Mouse (Mus musculus): ENCODE measurements around the gene Vamp8. TPM values are rescaled to one million over a fixed set of nuclear protein-coding genes. Genes with fewer than 3 reads are reported as not detected.

The Vamp8 gene
- total RNA-seq, 2 experiments from 2014 or later = 48.5 to 50.0 TPM

DNA sequence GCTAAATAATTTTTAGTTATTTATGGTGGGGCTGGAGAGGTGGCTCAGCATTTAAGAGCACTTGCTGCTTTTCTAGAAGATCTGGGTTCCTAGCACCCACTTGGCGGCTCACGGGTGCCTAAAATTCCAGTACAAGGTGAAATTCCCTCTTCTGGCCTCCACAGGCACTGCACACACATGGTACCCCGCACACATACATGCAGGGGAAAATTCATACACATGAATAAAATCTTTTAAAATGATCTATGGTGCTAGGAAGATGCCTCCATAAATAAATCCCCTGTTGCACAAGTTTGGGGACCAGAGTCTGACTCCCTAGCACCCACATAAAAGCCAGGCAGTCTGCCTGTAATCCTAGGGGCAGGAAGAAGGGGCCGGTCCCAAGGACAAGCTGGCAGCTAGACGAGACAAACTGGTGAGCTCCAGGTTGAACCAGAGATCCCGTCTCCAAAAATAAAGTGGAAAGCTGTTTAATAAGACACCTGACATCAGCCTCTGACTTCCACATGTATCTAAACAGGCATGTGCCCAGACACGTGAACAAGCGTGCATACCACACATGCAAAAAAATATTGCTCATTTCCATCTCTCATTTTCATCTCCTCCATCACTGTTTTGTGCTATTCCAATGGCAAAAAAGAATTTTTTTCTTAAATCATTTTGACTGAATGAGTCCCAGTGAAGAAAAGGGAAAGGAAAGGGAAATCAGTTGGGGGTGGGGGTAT, 11.8 kb downstream of the Vamp8 start:
- intact Hi-C loops (cut with DNase I) = no loop called here

GRCm38 (mm10) chr6:72374820-72375563, 15.5 kb downstream of the Vamp8 start:
- intact Hi-C loops (cut with DNase I) = no loop called here
- no peak for DNase-seq

More for the DNA sequence above, 11.8 kb downstream of the Vamp8 start:
- no peak for DNase-seq

GRCm38 (mm10) chr6:72374206-72374605, 16.3 kb downstream of the Vamp8 start:
- intact Hi-C loops (cut with DNase I) = no loop called here
- no peak for DNase-seq

- no peak for DNase-seq
- intact Hi-C loops (cut with DNase I) = no loop called here
Measured at GRCm38 (mm10) chr6:72373184-72373583, 17.3 kb downstream of the Vamp8 start.

GRCm38 (mm10) chr6:72371571-72371970, 18.9 kb downstream of the Vamp8 start:
- DNase-seq = no peak
- intact Hi-C loops (cut with DNase I) = no loop called here

DNA sequence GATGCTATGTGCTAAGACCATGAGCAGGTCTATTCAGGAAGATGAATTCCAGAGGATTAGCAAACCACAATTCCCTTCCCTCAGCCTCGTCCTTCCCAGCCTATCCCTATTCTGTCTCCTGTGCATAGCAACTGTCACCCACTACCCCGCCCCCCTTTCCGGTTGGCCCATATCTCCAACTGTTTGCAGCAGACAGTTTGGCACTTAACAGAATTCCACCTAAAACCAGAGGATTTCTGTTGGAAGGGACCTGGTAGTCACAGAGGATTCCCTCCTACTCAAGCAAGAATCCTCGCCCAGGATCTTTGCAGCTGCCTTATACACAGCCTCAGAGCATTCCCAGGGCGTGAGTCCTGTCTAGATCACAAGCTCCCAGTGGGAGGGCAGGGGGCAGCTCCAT, 19.4 kb downstream of the Vamp8 start:
- no peak for DNase-seq

DNA sequence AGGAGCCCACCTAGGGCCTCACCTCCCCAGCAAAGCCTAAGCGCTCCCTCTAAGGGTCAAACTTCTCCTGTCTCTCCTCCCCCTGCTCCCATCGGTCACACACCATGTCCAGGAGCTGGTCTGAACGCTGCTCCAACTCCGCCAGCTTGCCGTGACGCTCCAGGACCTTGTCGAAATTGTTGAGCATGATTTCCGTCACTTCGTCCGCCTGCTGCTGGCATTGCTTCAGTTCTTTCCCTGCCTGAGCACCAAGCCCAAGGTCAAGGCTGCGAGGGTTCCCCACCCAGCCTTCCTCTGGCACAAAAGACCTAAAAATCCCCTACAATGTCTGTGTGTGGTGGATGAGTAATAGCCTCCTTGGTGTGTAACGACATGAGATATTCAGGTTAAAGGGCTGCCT, 20.4 kb downstream of the Vamp8 start:
- intact Hi-C loops (cut with DNase I) = no loop called here
- DNase-seq = no peak

More for the DNA sequence above, 19.4 kb downstream of the Vamp8 start:
- intact Hi-C loops (cut with DNase I) = no loop called here

- intact Hi-C loops (cut with DNase I) = no loop called here
Measured at GRCm38 (mm10) chr6:72369557-72369956, 20.9 kb downstream of the Vamp8 start.

DNA sequence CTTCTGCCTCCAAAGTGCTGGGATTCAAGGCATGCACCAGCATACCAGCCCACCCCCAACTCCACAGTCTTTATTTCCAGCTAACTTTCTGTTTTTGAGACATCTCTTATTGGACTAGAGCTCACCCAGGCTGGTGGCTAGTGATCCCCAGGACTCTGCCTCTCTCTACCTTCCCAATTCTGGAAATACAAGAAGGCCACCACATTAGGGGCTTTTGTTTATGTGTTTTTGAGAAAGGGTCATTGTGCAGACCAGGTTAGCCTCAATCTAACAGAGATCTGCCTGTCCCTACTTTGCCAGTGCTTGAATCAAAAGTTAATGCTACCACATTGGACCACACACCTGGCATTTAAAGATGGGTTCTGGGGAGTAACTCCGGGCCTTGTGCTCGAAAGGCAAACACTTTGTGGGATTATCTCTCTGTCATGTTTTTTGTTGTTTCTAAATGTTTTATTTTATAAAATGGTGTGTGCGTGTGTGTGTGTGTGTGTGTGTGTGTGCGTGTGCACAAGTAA, 23.0 kb downstream of the Vamp8 start:
- DNase-seq = no peak
- intact Hi-C loops (cut with DNase I) = no loop called here

More at GRCm38 (mm10) chr6:72369557-72369956, 20.9 kb downstream of the Vamp8 start:
- DNase-seq = no peak

GRCm38 (mm10) chr6:72366844-72367443, 23.6 kb downstream of the Vamp8 start, which contains the start of gene Rnf181:
Gene Rnf181, minus strand, starts transcription at chr6:72366956.
- intact Hi-C loops (cut with DNase I) = no loop called here
- no peak for DNase-seq

DNA sequence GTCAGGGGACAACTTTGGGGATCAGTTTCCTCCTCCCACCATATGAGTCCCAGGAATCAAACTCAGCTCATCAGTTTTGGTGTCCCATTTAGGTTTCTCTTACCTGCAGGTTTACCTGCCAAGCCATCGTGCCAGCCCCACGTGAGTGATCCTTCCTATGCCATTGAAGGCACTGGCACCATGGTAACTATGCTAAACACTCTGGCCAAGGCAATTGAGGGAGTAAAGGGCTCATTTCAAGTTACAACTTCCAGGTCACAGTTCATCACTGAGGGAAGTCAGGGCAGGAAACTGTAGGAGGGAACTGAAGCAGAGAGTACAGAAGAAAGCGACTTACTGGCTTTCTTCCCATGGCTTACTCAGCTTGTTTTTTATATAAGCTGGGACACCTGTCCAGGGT, 24.2 kb downstream of the Vamp8 start:
- intact Hi-C loops (cut with DNase I) = no loop called here
- no peak for DNase-seq

GRCm38 (mm10) chr6:72364985-72365384, 25.5 kb downstream of the Vamp8 start:
- intact Hi-C loops (cut with DNase I) = no loop called here
- DNase-seq = no peak

DNA sequence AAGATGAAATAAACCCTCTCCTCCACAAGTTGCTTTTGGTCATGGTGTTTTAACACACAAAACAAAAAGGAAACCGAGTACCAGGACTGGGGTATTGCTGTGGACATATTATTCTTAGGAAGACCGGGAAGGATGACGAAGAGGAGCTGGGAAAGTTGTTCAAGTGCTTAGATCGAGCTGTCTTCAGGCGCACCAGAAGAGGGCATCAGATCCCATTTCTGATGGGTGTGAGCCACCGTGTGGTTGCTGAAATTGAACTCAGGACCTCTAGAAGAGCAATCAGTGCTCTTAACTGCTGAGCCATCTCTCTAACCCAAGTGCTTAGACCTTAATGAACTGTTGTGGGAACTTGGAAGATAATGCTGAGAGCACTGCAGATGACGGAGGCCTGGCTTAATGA, 26.5 kb downstream of the Vamp8 start:
- intact Hi-C loops (cut with DNase I) = no loop called here
- DNase-seq = no peak

- peak; percentile 89 to 93 for DNase-seq
- intact Hi-C loops (cut with DNase I) = no loop called here
Measured at GRCm38 (mm10) chr6:72362132-72363028, 28.1 kb downstream of the Vamp8 start.

DNA sequence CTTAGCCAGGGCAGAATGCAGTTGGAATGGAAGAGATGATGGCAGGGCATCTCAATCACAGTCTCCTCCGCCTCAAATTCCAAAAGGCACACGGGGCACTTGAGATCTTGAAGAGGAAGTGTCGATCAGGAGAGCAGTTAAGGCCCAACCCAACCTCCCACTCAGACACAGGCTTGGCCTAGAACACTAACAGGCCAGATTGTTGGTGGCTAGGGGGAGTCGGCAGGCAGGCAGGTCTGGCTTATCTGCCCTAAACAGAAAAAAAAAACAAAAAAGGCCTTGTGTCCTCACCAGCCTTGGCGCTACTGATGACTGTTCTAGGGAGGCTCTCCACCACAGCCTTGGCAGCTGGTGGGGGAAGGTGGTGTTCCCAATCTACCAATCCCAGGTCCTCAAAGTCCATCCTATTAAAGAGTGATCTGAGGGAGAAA, 29.4 kb downstream of the Vamp8 start:
- DNase-seq = no peak
- intact Hi-C loops (cut with DNase I) = no loop called here

- no peak for DNase-seq
- intact Hi-C loops (cut with DNase I) = no loop called here
Measured at GRCm38 (mm10) chr6:72360599-72360935, 29.9 kb downstream of the Vamp8 start.

- intact Hi-C loops (cut with DNase I) = no loop called here
Measured at GRCm38 (mm10) chr6:72359891-72360598, 30.5 kb downstream of the Vamp8 start.

GRCm38 (mm10) chr6:72359343-72359742, 31.2 kb downstream of the Vamp8 start:
- no peak for DNase-seq
- intact Hi-C loops (cut with DNase I) = no loop called here

More at GRCm38 (mm10) chr6:72359891-72360598, 30.5 kb downstream of the Vamp8 start:
- no peak for DNase-seq

DNA sequence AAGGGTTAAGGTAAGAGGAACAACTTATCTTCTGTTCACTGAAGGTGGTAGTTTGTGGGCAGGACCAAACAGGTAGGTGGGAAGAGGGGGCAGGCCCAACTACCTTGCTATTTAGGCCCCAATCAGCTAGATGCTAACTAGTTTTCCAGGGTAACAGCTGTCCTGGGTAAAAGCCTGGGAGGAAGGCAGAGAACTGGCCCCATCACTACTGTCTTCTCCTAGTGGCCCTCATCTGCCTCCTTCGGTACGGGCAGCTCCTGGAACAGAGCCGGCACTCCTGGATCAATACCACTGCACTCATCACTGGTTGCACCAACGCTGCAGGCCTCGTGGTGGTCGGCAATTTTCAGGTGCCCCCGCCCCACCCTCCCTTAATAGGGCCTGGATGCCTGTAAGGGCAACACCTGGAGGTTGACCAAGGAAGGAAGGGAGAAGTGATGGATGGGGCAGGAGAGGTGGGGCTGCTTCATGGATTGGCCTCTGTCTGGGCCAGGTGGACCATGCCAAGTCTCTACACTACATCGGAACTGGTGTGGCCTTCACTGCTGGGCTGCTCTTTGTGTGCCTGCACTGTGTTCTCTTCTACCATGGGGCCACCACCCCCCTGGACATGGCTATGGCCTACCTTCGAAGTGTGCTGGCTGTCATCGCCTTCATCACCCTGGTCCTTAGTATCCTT, 32.3 kb downstream of the Vamp8 start:
- no peak for DNase-seq
- intact Hi-C loops (cut with DNase I) = no loop called here

Measured in gastrocnemius, postnatal 36 days (tissue).